Mouse (Mus musculus) liver, embryonic 15.5 days (tissue): ENCODE results near the gene Hdac9. TPM values are rescaled to one million over a fixed set of nuclear protein-coding genes. Genes with fewer than 3 reads are reported as not detected.
"Not testable (repeated sequence)": the region's sequence is repeated elsewhere in the genome, so short reads cannot be mapped to it uniquely, and the experiment has no call there.

Experiments used
- ATAC-seq: fragments of 200-750 bp; cut with Nextera tagmentation; 2 replicates; pipeline ENCODE4 v1.8.0; 2017; ENCODE audit warnings: moderate number of reproducible peaks, mild to moderate bottlenecking, moderate library complexity; ENCODE audit not compliant: insufficient read depth
- H3K27ac ChIP-seq: fragments of 300-500 bp; sonication (generic); replicated peaks from 2 replicates; pipeline ENCODE4 v1.5.1; 2015; ENCODE audit warnings: mild to moderate bottlenecking, inconsistent platforms
- H3K27me3 ChIP-seq: fragments of 300-500 bp; sonication (generic); 2 replicates; pipeline ENCODE4 v1.6.1; 2015; ENCODE audit warnings: mild to moderate bottlenecking, inconsistent platforms
- H3K36me3 ChIP-seq: fragments of 300-500 bp; sonication (generic); replicated peaks from 2 replicates; pipeline ENCODE4 v1.6.1; 2015; ENCODE audit warnings: moderate library complexity, mild to moderate bottlenecking, inconsistent platforms
- H3K4me1 ChIP-seq: fragments of 300-500 bp; sonication (generic); replicated peaks from 2 replicates; pipeline ENCODE4 v1.6.1; 2015; ENCODE audit warnings: inconsistent platforms
- H3K4me2 ChIP-seq: fragments of 300-500 bp; sonication (generic); 2 replicates; pipeline ENCODE4 v1.6.1; 2015; ENCODE audit warnings: moderate library complexity, mild to moderate bottlenecking, inconsistent platforms
- H3K4me3 ChIP-seq: fragments of 300-500 bp; sonication (generic); replicated peaks from 2 replicates; pipeline ENCODE4 v1.5.1; 2015; ENCODE audit warnings: mild to moderate bottlenecking, inconsistent platforms
- H3K9ac ChIP-seq: fragments of 300-500 bp; sonication (generic); 2 replicates; pipeline ENCODE4 v1.6.1; 2015; ENCODE audit warnings: moderate library complexity, mild to moderate bottlenecking, inconsistent platforms
- H3K9me3 ChIP-seq: fragments of 300-500 bp; sonication (generic); replicated peaks from 2 replicates; pipeline ENCODE4 v1.6.1; 2016; ENCODE audit warnings: inconsistent platforms
- WGBS: fragments of 180-500 bp; shearing (Covaris S2); methylation state at CpG from one replicate; pipeline ENCODE4 v1.1.7; 2015; ENCODE audit warnings: mixed read lengths; ENCODE audit not compliant: insufficient replicate concordance; 5-methylcytosine and 5-hydroxymethylcytosine counted together
- polyA plus RNA-seq: library from polyadenylated mRNA; unstranded; fragments of >200 nt; fragmentation: Nextera tagmentation; extraction: Ambion mirVana; gene quantifications from 2 replicates; pipeline ENCODE4 v1.2.1, GENCODE M21; 2015

The Hdac9 gene
- polyA plus RNA-seq, 1 experiment from 2014 or later = 1.5 TPM

DNA sequence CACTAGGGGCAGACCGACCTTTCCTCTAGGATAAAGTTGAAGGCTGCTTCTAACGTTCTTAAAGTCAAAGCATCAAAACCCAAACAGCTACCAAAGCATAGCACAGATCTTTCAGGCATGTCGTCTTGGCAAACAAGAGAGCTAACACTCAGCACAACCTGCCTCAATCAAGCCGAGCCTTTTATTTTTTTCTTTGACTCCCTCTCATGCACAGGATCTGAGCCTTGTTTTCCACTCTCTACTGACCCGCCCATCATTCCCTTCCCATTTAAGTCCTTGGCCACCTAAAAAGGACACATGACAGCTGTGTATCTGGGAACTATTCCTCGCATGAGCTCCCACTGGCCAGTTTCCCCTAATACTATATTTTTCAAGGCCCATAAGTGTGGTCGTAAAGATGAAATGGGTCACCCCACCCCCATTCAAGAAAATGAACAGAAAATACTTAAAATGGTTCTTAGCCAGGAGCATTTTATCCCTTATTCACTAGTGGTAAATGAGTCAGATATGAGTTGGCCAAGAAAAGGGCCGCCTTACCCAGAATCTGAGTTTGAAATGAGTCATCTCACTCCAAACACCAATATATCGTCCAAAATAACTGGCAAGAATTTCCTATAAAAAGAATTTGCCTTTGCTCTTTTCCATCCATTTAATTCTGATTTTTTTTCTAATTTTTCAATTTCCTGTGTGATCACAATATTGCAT is 840.9 kb downstream of the Hdac9 start:
- Histone ChIP-seq H3K9ac (no peak overlapping the region), H3K4me1 (no peaks in the 10 kb centered on the region), H3K27ac (no peak overlapping the region), H3K9me3 (no peaks in the 10 kb centered on the region), H3K27me3 (no peaks in the 10 kb centered on the region), H3K36me3 (no peaks in the 10 kb centered on the region), H3K4me3 (no peak overlapping the region), H3K4me2 (no peak overlapping the region)
- ATAC-seq = no peak
- 63% methylated on average over 9 of the region's 9 CpGs for WGBS

GRCm38 (mm10) chr12:34052508-34052907 is 864.4 kb downstream of the Hdac9 start:
- Histone ChIP-seq H3K27ac (no peak overlapping the region), H3K4me1 (no peaks in the 10 kb centered on the region), H3K9me3 (no peaks in the 10 kb centered on the region), H3K4me3 (no peak overlapping the region), H3K36me3 (no peaks in the 10 kb centered on the region), H3K27me3 (no peaks in the 10 kb centered on the region), H3K9ac (no peak overlapping the region), H3K4me2 (no peak overlapping the region)
- WGBS = 61% methylated on average over 5 of the region's 5 CpGs
- no peak for ATAC-seq

- H3K27ac ChIP-seq = no peak overlapping the region
- WGBS = 54% methylated on average over 3 of the region's 3 CpGs
- H3K4me2 ChIP-seq = no peak overlapping the region
- H3K9me3 ChIP-seq = no peaks in the 10 kb centered on the region
- H3K9ac ChIP-seq = no peak overlapping the region
- no peaks in the 10 kb centered on the region for H3K36me3 ChIP-seq
- no peak overlapping the region for H3K4me3 ChIP-seq
- no peaks in the 10 kb centered on the region for H3K27me3 ChIP-seq
- H3K4me1 ChIP-seq = no peaks in the 10 kb centered on the region
- ATAC-seq = no peak
These were observed 864.9 kb downstream of the Hdac9 start for GRCm38 (mm10) chr12:34052036-34052435.

DNA sequence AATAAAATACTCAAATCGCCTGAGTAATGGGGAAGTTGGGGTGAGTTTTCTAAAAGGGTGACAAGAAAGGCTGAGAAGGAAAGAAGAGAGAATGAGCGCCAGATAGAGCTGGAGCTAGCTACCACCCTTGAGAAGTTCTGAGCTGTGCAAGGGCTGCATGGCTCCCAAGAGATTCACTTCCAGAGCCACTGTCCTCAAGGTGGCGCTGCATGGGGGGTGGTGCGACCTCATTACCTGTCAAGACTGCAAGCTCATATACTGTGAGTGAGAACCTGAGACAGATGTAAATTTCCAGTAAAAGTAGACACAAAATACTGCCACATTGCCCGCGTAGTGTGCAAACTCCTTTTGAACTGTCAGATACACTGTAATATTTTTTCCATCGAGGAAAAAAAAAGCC is 865.8 kb downstream of the Hdac9 start:
- H3K4me1 ChIP-seq = no peaks in the 10 kb centered on the region
- H3K27me3 ChIP-seq = no peaks in the 10 kb centered on the region
- no peak overlapping the region for H3K27ac ChIP-seq
- no peaks in the 10 kb centered on the region for H3K36me3 ChIP-seq
- no peak for ATAC-seq
- no peak overlapping the region for H3K4me3 ChIP-seq
- WGBS = 47% methylated on average over 7 of the region's 7 CpGs
- H3K9ac ChIP-seq = no peak overlapping the region
- H3K4me2 ChIP-seq = no peak overlapping the region
- no peaks in the 10 kb centered on the region for H3K9me3 ChIP-seq

GRCm38 (mm10) chr12:34040949-34041348 is 875.9 kb downstream of the Hdac9 start:
- no peaks in the 10 kb centered on the region for H3K4me1 ChIP-seq
- no peak overlapping the region for H3K4me3 ChIP-seq
- no peaks in the 10 kb centered on the region for H3K9me3 ChIP-seq
- WGBS = 65% methylated on average over 6 of the region's 6 CpGs
- H3K4me2 ChIP-seq = no peak overlapping the region
- H3K27ac ChIP-seq = no peak overlapping the region
- H3K36me3 ChIP-seq = no peaks in the 10 kb centered on the region
- H3K9ac ChIP-seq = no peak overlapping the region
- no peaks in the 10 kb centered on the region for H3K27me3 ChIP-seq
- no peak for ATAC-seq

DNA sequence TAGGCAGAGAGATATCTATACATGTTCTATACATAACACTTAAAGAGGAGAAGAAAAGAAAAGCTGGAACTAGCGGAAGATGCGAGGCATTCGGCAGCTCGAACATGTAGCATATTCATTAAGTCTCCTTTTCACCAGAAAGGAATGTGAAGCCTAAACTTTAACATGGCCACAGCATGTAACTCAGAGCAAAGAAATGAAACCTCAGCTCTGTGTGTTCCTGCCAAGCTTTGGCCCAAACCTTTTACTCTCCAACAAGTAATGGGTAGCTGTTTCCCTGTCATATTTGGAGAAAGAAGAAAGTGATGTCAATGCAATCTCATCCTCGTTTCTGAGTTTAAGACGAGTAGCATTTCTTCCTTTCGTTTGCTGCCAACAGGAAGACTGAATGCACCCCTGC is 876.8 kb downstream of the Hdac9 start:
- no peaks in the 10 kb centered on the region for H3K36me3 ChIP-seq
- H3K27me3 ChIP-seq = no peaks in the 10 kb centered on the region
- no peak for ATAC-seq
- H3K4me3 ChIP-seq = no peak overlapping the region
- no peaks in the 10 kb centered on the region for H3K9me3 ChIP-seq
- H3K4me2 ChIP-seq = no peak overlapping the region
- no peak overlapping the region for H3K27ac ChIP-seq
- WGBS = 62% methylated on average over 7 of the region's 7 CpGs
- no peak overlapping the region for H3K9ac ChIP-seq
- no peaks in the 10 kb centered on the region for H3K4me1 ChIP-seq

DNA sequence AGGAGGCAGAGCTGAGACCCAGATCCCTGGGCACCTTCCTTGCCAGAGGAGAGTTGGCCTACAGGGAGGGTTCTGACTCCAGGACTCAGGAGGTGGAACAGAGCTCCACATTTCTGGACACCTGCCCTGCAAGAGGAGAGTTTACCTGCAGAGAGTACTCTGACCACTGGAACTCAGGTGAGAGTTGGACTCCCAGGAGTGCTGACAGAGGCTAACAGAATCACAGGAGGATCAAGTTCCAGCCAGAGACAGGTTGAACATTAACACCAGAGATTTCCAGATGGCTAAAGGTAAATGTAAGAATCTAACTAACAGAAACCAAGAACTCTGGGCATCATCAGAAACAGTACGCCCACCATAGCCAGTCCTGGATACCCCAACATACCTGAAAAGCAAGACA is 907.1 kb downstream of the Hdac9 start:
- not testable (repeated sequence) for H3K9ac ChIP-seq, H3K4me3 ChIP-seq, H3K27me3 ChIP-seq, H3K4me1 ChIP-seq, H3K27ac ChIP-seq, H3K4me2 ChIP-seq, H3K9me3 ChIP-seq, ATAC-seq, H3K36me3 ChIP-seq
- WGBS = 81% methylated on average over 1 of the region's 1 CpGs

Other genes with a start within 250 kb of the Hdac9 start
- gene Prps1l1, start 67.7 kb upstream of the Hdac9 start, polyA plus RNA-seq = 0.07 TPM in 1 of 2 replicates, not detected in the other
- 6.7 and 9.2 TPM in 2 replicates for gene Snx13, start 130.1 kb upstream of the Hdac9 start, polyA plus RNA-seq